Mouse (Mus musculus): Measurements from ENCODE around the gene Parva.

- TF ChIP-seq CTCF (IDR thresholded peaks at IDR 0.05; ENCODE audit: low read depth) (peak; percentile 86), EP300 (IDR thresholded peaks at IDR 0.05; ENCODE audit: low read depth) (no peak)
Observed at GRCm38 (mm10) chr7:112400175-112400574, 27.1 kb upstream of the Parva start.
